Mouse (Mus musculus): ENCODE measurements around the gene Il22ra1. TPM values are rescaled to one million over a fixed set of nuclear protein-coding genes. Genes with fewer than 3 reads are reported as not detected.
A peak's percentile ranks its signal among the peaks of the same experiment; 100 is the strongest.
"Not testable (repeated sequence)": the region's sequence is repeated elsewhere in the genome, so short reads cannot be mapped to it uniquely, and the experiment has no call there.

The Il22ra1 gene
- total and polyA plus RNA-seq, 2 experiments from 2014 or later: 0.11 TPM; not detected in 1

GRCm38 (mm10) chr4:135704016-135704415 is 24.0 kb upstream of the Il22ra1 start:
- Histone ChIP-seq H3K4me2 (ENCODE audit: low read depth, low read length, poor library complexity, severe bottlenecking) (no peak overlapping the region), H3K36me3 (ENCODE audit: insufficient read depth, low read length) (no peaks in the 10 kb centered on the region), H3K27ac (ENCODE audit: low read depth, low read length) (no peak overlapping the region), H3K4me1 (ENCODE audit: insufficient read depth, low read length) (no peaks in the 10 kb centered on the region), H3K9me3 (ENCODE audit: low read length) (no peaks in the 10 kb centered on the region), H3K27me3 (ENCODE audit: insufficient read depth, low read length) (no peaks in the 10 kb centered on the region), H3K4me3 (ENCODE audit: low read depth, low read length) (no peak overlapping the region), H3K9ac (replicated peaks; ENCODE audit: low read length, poor library complexity, severe bottlenecking) (no peak overlapping the region)
- no peak for DNase-seq (ENCODE audit: low spot score)
- no peak for TF ChIP-seq CTCF (IDR thresholded peaks at IDR 0.05)
- 49% methylated on average over 6 of the region's 6 CpGs for WGBS
- ATAC-seq (ENCODE audit: low FRiP score): no peak

- H3K27me3 ChIP-seq (ENCODE audit: insufficient read depth, low read length): no peaks in the 10 kb centered on the region
- no peak overlapping the region for H3K4me3 ChIP-seq (ENCODE audit: low read depth, low read length)
- no peaks in the 10 kb centered on the region for H3K36me3 ChIP-seq (ENCODE audit: insufficient read depth, low read length)
- no peak overlapping the region for H3K4me2 ChIP-seq (ENCODE audit: low read depth, low read length, poor library complexity, severe bottlenecking)
- no peak for DNase-seq (ENCODE audit: low spot score)
- no peaks in the 10 kb centered on the region for H3K9me3 ChIP-seq (ENCODE audit: low read length)
- no peak for TF ChIP-seq CTCF (IDR thresholded peaks at IDR 0.05)
- no peaks in the 10 kb centered on the region for H3K4me1 ChIP-seq (ENCODE audit: insufficient read depth, low read length)
- WGBS: 92% methylated on average over 6 of the region's 6 CpGs
- no peak overlapping the region for H3K9ac ChIP-seq (replicated peaks; ENCODE audit: low read length, poor library complexity, severe bottlenecking)
- no peak overlapping the region for H3K27ac ChIP-seq (ENCODE audit: low read depth, low read length)
- no peak for ATAC-seq (ENCODE audit: low FRiP score)
These were observed 21.9 kb upstream of the Il22ra1 start for GRCm38 (mm10) chr4:135706045-135706444.

GRCm38 (mm10) chr4:135709072-135709564 is 18.9 kb upstream of the Il22ra1 start:
- no peaks in the 10 kb centered on the region for H3K9me3 ChIP-seq (ENCODE audit: low read length)
- TF ChIP-seq CTCF (IDR thresholded peaks at IDR 0.05): peak; percentile 76
- no peaks in the 10 kb centered on the region for H3K36me3 ChIP-seq (ENCODE audit: insufficient read depth, low read length)
- no peak overlapping the region for H3K9ac ChIP-seq (replicated peaks; ENCODE audit: low read length, poor library complexity, severe bottlenecking)
- no peak overlapping the region for H3K4me3 ChIP-seq (ENCODE audit: low read depth, low read length)
- no peaks in the 10 kb centered on the region for H3K27me3 ChIP-seq (ENCODE audit: insufficient read depth, low read length)
- no peak overlapping the region for H3K4me2 ChIP-seq (ENCODE audit: low read depth, low read length, poor library complexity, severe bottlenecking)
- no peaks in the 10 kb centered on the region for H3K4me1 ChIP-seq (ENCODE audit: insufficient read depth, low read length)
- no peak overlapping the region for H3K27ac ChIP-seq (ENCODE audit: low read depth, low read length)
- DNase-seq (ENCODE audit: low spot score) (peak; percentile 66), ATAC-seq (ENCODE audit: low FRiP score) (no peak)
- WGBS: 9% methylated on average over 8 of the region's 8 CpGs

- no peak for DNase-seq (ENCODE audit: low spot score)
- Histone ChIP-seq H3K4me3 (ENCODE audit: low read depth, low read length) (no peak overlapping the region), H3K27ac (ENCODE audit: low read depth, low read length) (no peak overlapping the region), H3K4me2 (ENCODE audit: low read depth, low read length, poor library complexity, severe bottlenecking) (no peak overlapping the region), H3K27me3 (ENCODE audit: insufficient read depth, low read length) (no peaks in the 10 kb centered on the region), H3K9ac (replicated peaks; ENCODE audit: low read length, poor library complexity, severe bottlenecking) (no peak overlapping the region), H3K36me3 (ENCODE audit: insufficient read depth, low read length) (no peaks in the 10 kb centered on the region), H3K9me3 (ENCODE audit: low read length) (no peaks in the 10 kb centered on the region), H3K4me1 (ENCODE audit: insufficient read depth, low read length) (no peaks in the 10 kb centered on the region)
- ATAC-seq (ENCODE audit: low FRiP score): no peak
- TF ChIP-seq CTCF (IDR thresholded peaks at IDR 0.05): no peak
- WGBS: 68% methylated on average over 11 of the region's 11 CpGs
These were observed 18.4 kb upstream of the Il22ra1 start for GRCm38 (mm10) chr4:135709621-135710020.

- no peak for TF ChIP-seq CTCF (IDR thresholded peaks at IDR 0.05)
- no peak for ATAC-seq (ENCODE audit: low FRiP score)
- no peak overlapping the region for H3K9ac ChIP-seq (replicated peaks; ENCODE audit: low read length, poor library complexity, severe bottlenecking)
- H3K27me3 ChIP-seq (ENCODE audit: insufficient read depth, low read length): no peaks in the 10 kb centered on the region
- H3K4me1 ChIP-seq (ENCODE audit: insufficient read depth, low read length): no peaks in the 10 kb centered on the region
- no peaks in the 10 kb centered on the region for H3K36me3 ChIP-seq (ENCODE audit: insufficient read depth, low read length)
- no peak for DNase-seq (ENCODE audit: low spot score)
- H3K4me3 ChIP-seq (ENCODE audit: low read depth, low read length): no peak overlapping the region
- H3K27ac ChIP-seq (ENCODE audit: low read depth, low read length): no peak overlapping the region
- H3K9me3 ChIP-seq (ENCODE audit: low read length): no peaks in the 10 kb centered on the region
- H3K4me2 ChIP-seq (ENCODE audit: low read depth, low read length, poor library complexity, severe bottlenecking): no peak overlapping the region
- 87% methylated on average over 3 of the region's 3 CpGs for WGBS
These were observed 17.6 kb upstream of the Il22ra1 start for GRCm38 (mm10) chr4:135710392-135710791.

- H3K4me3 ChIP-seq (ENCODE audit: low read depth, low read length): no peak overlapping the region
- no peaks in the 10 kb centered on the region for H3K27me3 ChIP-seq (ENCODE audit: insufficient read depth, low read length)
- DNase-seq (ENCODE audit: low spot score): no peak
- no peaks in the 10 kb centered on the region for H3K9me3 ChIP-seq (ENCODE audit: low read length)
- no peak for TF ChIP-seq CTCF (IDR thresholded peaks at IDR 0.05)
- no peak overlapping the region for H3K27ac ChIP-seq (ENCODE audit: low read depth, low read length)
- WGBS: 87% methylated on average over 8 of the region's 8 CpGs
- no peak overlapping the region for H3K9ac ChIP-seq (replicated peaks; ENCODE audit: low read length, poor library complexity, severe bottlenecking)
- H3K4me2 ChIP-seq (ENCODE audit: low read depth, low read length, poor library complexity, severe bottlenecking): no peak overlapping the region
- no peaks in the 10 kb centered on the region for H3K4me1 ChIP-seq (ENCODE audit: insufficient read depth, low read length)
- no peaks in the 10 kb centered on the region for H3K36me3 ChIP-seq (ENCODE audit: insufficient read depth, low read length)
- no peak for ATAC-seq (ENCODE audit: low FRiP score)
These were observed 13.2 kb upstream of the Il22ra1 start for GRCm38 (mm10) chr4:135714776-135715175.

GRCm38 (mm10) chr4:135716438-135716837 is 11.5 kb upstream of the Il22ra1 start:
- H3K4me2 ChIP-seq (ENCODE audit: low read depth, low read length, poor library complexity, severe bottlenecking); H3K9ac ChIP-seq (replicated peaks; ENCODE audit: low read length, poor library complexity, severe bottlenecking); H3K36me3 ChIP-seq (ENCODE audit: insufficient read depth, low read length); DNase-seq (ENCODE audit: low spot score); H3K4me3 ChIP-seq (ENCODE audit: low read depth, low read length); ATAC-seq (ENCODE audit: low FRiP score); H3K9me3 ChIP-seq (ENCODE audit: low read length); H3K4me1 ChIP-seq (ENCODE audit: insufficient read depth, low read length); H3K27me3 ChIP-seq (ENCODE audit: insufficient read depth, low read length); H3K27ac ChIP-seq (ENCODE audit: low read depth, low read length): not testable (repeated sequence)
- 98% methylated on average over 11 of the region's 11 CpGs for WGBS
